Mouse (Mus musculus) spleen, adult 18-20 months (tissue): ENCODE results near the gene Scgb1b3.

Experiments
- DNase-seq, 2 experiments: peaks; one replicate each; pipeline ENCODE4 v3.0.0; 2022; ENCODE audit warnings: mixed read lengths in 2 of 2

Scgb1b3 gene

DNA sequence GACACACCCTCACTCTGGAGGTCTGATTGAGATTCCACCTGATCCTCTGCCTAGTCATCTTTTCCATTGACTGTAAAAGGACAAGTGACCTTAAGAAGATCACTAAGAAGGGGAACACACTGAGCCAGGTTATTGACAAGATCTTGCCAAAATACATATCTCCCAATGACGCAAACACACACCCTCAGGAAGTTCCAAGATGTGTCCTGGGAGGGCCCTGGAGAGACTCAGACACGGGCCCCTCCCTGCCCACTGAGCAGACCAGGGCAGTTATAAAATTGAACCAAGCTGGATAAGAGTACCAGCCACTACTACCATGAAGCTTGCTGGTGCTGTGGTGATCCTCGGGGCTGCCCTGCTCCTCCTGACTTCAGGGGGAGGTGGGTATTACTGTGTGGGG, at the start of gene Scgb1b3:
TSS of gene Scgb1b3 (plus strand) at position 301 of the 400 bp plus-strand sequence.
- DNase-seq: no peak

DNA sequence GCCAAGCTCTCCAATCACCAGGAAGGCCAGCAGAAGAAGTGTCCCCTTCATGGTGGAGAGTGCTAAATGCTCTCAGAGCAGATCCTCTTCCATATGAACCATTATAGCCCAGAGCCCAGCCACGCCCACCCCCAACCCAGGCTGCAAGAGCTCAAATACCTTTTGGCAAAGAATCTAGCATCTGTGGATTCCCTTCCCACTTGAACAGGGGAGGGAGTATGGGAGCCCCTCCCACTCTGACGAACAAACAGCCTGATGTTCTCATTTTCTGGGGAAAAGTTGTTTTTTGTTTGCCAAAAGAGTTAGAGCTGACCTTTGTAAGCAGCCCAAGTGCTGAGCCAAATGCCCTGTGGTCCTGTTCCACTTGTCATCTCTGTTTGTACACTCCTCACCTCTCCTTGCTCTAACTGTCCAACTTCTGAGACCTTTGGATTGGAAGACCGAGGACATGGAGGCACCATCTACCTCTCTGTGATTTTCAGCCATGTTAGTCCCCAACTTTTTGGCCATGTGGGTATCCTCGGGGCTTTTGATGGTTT, 13.3 kb upstream of the Scgb1b3 start, which contains the start of gene Scgb2b3:
TSS of gene Scgb2b3 (minus strand) at position 51 of the 539 bp plus-strand sequence.
- no peak for DNase-seq
